Mouse (Mus musculus) spleen, postnatal 4 days (tissue): ENCODE results near the gene Spdef.

Experiments used
- DNase-seq, 2 experiments: peaks; one replicate each; pipeline ENCODE4 v3.0.0; 2022; ENCODE audit warnings: low spot score in 2 of 2

Gene Spdef

DNA sequence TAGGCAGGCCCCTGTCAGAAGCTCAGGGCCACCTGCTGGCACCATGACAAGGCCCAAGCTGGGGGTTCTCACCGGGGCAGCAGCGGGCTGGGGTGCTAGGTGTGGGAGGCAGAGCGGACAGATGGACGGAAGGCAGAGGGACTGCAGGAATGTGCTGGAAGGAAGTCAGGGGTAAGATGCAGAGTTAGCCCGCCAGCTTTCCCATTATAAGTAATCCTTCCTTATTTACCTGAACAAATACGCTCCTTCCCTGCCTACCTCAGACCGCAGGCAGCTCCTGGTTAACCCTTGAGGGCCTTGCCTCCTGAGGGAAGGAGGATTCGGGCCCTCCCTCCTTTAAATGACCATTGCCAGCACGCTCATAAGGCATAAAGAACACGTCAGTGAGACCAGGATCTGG, at the start of gene Spdef:
TSS of gene Spdef (minus strand) at position 186 of the 400 bp plus-strand sequence.
- DNase-seq, result no peak

GRCm38 (mm10) chr17:27777823-27778222, 49.1 kb upstream of the Spdef start:
- peak; percentile 66 to 78 for DNase-seq

DNA sequence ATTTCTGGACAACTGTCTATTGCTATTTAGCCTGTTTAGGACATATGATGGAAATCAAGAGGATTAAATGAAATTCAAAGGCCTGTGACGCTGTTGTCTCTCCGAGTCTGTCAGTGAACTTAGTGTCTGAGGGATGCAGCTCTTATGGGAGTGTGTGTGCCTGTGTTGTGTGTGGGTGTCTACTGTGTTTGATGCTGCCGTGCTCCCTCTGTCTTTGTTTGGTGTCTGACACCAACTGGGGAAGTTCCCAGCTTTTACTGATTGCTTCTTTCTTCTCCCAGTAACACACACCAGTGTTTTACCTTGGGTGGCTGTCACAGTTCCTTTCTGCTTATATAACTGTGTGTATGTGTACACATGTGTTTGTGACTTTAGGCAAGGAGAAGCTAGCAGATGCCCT, 45.4 kb upstream of the Spdef start:
- DNase-seq, result no peak

DNA sequence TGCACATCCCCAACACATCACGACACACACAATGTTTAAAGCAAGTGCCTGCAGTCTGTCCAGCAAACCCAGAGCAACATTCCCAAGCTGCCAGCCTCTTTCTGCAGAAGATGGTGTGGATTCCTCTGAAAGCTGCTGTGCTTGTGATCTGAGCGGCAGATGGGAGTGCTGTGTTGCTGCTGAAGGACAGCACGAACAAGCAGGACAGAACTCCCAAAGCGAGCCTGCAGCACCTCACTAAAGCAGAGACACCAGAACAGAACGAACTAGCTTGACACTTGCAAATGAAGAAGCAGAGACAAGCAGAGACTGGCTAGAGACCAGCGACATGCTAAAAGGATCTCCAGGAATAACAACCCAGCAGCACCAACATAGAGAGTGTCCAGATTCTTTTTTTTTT, 42.9 kb upstream of the Spdef start:
- DNase-seq, result no peak

DNA sequence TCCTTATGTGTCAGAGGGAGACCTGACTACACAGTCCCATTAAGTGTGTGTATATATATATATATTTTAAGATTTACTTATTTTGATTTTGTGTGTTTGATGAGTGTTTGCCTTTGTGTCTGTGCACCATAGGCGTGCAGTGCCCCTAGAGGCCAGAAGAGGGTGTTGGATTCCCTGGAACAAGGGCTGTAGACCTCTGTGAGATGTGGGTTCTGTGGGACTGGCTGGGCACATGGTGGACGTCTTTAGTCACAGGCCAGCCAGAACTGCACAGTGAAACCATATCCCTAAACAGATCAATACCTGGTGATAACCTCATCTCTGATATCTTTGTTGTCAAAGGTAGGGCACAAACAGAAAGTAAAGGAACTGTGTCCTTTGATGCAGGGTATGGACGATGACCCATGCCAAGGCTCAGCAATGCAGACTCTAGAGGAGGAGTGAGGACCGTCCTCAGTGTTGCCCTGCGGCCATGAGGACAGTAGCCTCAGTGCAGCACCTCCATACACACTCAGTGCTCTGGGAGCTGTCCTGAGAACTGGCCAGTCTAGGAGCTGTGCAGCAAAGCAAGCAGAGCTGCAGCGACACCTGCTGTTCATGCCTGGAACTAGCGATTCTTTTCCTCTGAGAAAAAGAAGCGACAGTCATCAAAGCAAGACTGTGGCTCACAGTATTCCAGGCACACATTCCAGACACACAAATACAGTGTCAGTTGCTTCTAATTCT, 40.2 kb upstream of the Spdef start:
- DNase-seq, result peak; percentile 75 to 89

DNA sequence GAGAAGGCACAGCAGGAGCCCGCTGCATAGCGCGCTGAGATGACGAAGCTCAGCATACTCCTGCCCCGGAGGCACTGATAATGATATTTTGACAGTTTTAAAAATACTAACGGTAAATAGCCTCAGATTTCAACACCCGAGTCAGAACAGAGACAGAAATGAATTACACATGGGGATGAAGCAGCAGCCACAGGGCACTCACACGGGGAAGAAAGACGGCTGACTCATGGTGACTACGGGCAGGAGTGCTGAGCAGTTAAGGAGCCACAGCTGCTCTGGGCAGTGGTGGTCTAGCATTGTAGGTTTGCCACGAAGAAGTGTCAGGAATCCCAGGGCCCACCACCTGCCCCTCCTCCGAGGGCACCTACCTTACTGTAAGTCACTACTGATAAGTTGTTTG, 38.8 kb upstream of the Spdef start:
- no peak for DNase-seq

DNA sequence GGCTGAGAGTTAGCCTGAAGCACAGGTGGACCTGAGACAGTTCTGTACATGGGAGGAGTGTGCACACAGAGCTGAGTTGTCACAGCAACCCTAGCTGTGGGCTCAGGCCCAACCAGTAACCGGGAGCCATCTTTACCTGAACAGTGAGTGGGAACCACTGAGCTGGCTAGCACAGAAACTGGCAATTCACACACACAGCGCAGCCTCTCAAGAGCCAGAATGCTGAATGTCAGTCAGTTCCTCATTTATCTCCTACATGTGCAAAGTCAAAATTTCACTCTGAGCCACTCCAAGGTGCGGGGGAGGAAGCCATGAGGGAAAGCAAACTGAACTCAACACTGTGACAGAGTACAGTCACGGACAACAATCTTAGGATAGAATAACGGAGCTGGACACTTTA, 38.4 kb upstream of the Spdef start:
- DNase-seq, result no peak

DNA sequence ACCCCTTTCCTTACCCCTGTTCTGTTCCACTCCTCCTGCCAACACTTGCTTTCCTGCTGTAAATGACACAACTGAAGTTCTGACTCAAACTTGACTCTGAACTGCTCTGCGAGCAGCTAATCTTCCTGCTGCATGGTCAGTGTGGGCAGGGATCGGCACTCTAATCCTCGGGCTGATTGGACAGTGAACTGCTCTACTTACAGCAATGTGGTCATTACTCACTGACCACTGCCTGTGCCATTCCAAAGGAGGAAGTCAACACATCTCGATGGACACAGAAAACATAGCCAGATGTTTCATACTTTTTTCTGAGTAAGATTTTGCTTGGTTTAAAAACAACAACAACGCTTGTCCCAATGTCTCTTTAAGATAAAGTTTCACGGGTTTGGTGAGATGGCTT, 36.3 kb upstream of the Spdef start:
- DNase-seq, result no peak

DNA sequence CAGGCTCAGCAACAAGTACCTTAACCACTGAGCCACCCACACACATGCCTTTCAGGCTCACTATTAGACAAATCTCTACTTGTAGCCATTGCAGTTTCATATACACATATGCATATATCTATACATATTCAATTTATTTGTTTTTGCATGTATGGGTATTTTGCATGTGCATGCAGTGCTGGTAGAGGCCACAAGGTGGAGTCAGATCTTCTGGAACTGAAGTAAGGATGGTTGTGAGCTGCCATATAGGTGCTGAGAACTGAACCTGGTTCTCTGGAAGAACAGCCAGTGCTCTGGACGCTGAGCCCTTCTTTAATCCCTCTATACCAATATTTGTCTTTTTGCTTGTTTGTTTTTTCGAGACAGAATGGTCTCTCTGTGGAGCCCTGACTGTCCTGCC, 35.7 kb upstream of the Spdef start:
- DNase-seq, result no peak

DNA sequence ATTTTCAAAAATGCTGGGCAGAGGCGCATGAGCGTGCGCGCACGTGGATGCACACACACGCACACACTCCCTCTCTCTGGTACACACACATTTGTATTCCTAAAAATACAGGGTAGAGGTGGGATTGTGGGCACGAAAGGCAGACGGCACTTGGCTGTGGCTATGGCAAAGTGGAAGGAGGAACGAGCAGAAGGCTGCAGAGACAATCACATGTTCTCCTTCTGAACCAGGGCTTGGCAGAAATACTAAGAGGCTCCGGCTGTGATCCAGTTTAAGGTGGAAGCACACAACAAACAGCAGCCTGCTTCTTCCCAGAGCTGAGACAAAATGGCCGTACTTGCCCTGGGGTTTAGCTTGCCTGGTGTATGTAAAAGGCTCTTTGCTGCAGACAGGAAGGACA, 34.1 kb upstream of the Spdef start:
- no peak for DNase-seq

DNA sequence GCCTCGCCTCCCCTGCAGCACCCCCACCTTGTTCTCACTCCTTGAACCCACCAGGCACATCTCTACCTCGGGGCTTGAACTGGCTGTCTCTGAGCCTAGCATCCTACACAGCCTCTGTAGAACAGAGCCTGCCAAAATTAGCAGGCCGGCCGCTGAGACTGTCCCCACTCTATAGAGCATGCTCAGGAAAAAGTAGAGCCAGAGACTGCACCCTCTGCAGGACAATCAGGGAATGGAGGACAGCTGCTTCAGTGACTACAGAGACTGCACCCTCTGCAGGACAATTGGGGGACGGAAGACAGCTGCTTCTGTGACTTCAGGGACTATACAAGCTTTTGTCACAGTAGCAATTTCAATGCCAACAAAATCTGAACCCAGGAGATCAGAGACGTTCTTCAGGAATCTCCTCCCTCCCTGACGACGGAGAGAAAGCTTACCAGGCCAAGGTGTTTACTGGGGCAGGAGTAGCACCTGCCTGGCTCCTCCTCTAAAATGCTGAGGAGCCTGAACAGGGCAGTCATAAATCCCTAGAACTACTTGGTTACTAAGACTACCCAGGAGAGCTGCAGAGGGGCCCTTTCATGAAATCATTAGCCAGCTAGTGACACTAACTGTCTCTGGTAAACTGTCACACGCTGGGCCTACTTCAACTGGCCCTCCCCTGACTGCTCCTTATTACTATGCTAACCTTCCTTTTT, 33.0 kb upstream of the Spdef start:
- DNase-seq, result peak; percentile 68 to 78

DNA sequence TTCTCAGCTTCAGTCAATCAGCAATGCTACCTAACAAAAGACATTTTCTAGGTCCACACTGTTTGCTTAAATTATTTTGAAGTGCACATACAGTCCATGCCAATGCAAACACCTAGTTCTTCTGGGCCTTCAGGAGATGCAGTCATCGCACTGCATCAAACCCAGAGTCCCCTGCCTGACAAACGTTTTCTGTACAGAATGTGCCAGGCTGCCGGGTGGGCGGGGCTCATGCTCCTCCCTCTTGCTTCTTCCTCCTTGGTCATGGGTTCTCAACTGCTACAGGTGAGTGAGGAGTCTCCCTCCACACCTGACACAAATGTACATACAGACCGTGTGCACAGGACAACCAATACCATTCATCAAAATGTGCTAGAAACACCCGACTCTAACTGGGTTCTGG, 31.4 kb upstream of the Spdef start:
- no peak for DNase-seq

DNA sequence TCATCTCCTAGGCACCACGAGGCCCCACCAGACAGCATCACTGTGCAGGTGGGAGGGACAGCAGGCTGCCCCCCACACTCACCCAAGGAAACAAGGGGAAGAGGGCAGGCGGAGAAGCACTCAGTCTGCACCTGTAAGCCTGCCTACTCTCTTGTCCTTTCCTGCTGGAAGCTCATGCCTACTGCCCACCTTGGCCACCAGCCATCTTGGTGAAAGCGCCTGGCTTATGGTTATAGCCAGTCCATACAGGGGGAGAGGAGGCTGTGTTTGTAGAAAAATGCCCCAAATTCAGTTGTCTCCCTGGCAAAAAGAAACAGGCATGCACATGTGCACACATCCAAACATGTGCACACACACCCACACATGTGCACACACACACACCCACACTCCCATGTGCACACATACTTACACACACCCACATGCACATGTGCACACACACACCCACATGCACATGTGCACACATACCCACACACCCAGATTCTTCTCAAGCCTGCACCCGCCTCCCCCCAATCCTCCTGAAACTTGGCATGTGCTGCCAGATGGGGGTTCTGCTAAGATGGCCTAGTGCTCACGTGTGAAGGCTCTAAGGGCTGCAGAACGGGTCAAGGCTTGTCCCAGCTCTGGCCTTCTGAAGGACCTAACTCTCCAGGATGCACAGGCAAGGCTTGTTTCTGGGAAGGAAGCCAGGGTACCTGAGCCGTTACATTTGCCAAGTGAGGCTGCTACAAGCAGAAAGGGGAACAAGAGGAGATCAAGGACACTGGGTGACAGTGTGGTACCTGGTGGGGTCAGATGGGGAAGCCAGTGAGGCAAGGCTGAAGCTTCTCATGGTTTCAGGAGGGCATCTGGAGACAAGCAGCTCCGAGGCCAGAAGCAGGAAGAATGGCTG, 22.8 kb upstream of the Spdef start:
- DNase-seq, result no peak

GRCm38 (mm10) chr17:27750451-27750942, 21.7 kb upstream of the Spdef start:
- no peak for DNase-seq

DNA sequence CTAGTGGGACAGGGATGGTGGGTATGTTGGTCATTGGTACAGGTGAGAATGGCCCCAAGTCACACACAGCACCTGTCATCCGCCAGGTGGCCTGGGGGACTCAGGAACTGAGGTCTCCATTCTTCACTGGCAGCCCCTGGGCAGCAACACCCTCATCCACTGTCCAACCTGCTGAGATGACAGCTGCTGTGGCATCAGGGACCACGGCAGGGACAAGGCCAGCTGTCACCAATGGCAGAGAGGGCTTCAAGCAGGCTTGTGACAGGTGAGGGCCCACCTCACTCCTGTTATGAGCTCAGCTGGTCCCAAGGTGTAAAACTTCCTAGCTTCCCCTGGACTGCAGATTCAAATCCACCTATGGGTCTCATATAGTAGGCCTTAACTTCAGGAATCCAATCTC, 19.4 kb upstream of the Spdef start:
- DNase-seq, result no peak

DNA sequence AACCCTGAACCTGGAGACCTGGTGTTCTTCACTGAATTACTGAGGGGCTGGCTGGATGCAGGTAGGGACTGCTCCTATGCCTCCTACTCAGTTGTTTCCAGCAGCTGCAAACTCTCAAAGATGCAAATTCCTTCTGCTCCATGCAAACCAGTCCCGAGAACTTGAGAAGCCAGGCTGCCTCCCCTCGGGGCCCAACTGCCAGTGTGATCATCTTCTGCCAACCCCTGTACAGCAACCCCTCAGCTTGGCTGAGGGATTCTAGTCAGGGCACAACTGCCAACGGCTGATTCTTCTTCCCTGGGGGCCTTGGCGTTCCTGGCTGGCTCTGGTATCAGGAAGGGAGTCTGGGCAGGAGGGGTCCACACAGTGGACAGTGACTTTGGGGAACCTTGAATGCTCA, 17.7 kb upstream of the Spdef start:
- DNase-seq, result no peak

GRCm38 (mm10) chr17:27740961-27741360, 12.2 kb upstream of the Spdef start:
- no peak for DNase-seq

GRCm38 (mm10) chr17:27734344-27735073, 5.8 kb upstream of the Spdef start:
- DNase-seq, result no peak

GRCm38 (mm10) chr17:27732694-27733093, 3.9 kb upstream of the Spdef start:
- no peak for DNase-seq

DNA sequence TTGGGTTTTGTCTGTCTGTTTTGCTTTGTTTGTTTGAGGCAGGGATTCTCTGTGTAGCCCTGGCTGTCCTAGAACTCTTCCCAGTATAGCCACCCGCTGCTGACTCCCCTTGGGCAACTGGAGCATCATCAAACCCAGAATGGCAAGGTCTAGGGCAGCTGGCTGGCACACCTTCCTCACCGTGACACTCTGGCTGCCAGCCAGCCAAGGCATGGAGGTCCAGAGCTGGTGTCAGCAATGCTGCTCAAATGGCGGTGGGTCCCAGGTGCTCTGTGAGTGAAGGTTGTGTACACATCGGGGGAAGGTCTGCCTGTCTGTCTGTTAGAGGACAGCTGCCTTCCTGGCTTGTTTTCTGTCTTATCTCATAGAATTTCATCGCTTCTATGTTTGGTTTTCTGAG, 3.4 kb upstream of the Spdef start:
- no peak for DNase-seq

GRCm38 (mm10) chr17:27726527-27726926, 2.2 kb downstream of the Spdef start:
- no peak for DNase-seq

DNA sequence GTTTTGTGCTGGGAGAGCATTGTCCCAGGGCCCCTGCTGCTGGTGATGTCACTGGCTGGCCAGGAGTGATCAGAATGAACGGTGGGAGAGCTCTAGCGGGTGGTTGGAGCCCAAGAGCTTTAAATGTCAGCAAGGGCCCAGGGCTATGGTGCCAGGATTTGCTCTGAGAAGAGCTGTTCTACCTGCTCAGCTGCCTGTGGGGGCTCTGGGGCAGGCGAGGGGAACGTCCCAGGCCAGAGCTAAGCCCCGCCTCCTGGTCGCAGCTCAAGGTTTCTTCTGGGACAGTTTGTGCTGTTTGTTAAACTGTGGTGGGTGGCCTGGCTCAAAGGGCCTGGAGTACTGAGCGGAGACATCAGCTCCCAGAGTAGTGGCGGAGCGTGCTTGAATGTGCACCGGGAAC, 3.3 kb downstream of the Spdef start:
- DNase-seq, result no peak
